Mouse (Mus musculus) limb, embryonic 14.5 days (tissue): ENCODE measurements around the gene Tgfb2. TPM values are rescaled to one million over a fixed set of nuclear protein-coding genes. Genes with fewer than 3 reads are reported as not detected.

Source experiments
- ATAC-seq: fragments of 200-750 bp; cut with Nextera tagmentation; 2 replicates; pipeline ENCODE4 v1.8.0; 2017; ENCODE audit warnings: low read depth, moderate number of reproducible peaks, moderate TSS enrichment; ENCODE audit not compliant: low FRiP score
- DNase-seq: peaks from one replicate; pipeline ENCODE4 v3.0.0-alpha.2; 2015; ENCODE audit warnings: low spot score
- H3K27ac ChIP-seq: fragments of 300-500 bp; sonication (generic); replicated peaks from 2 replicates; pipeline ENCODE4 v1.5.1; 2014; ENCODE audit warnings: low read depth, mild to moderate bottlenecking, low read length, moderate library complexity, mixed read lengths
- H3K27me3 ChIP-seq: fragments of 300-500 bp; sonication (generic); 2 replicates; pipeline ENCODE4 v1.6.1; 2014; ENCODE audit warnings: low read length, mixed read lengths; ENCODE audit not compliant: control insufficient read depth, insufficient read depth
- H3K36me3 ChIP-seq: fragments of 300-500 bp; sonication (generic); 2 replicates; pipeline ENCODE4 v1.6.1; 2014; ENCODE audit warnings: mild to moderate bottlenecking, low read length, moderate library complexity, mixed read lengths; ENCODE audit not compliant: control insufficient read depth, insufficient read depth
- H3K4me1 ChIP-seq: fragments of 300-500 bp; sonication (generic); 2 replicates; pipeline ENCODE4 v1.6.1; 2014; ENCODE audit warnings: antibody characterized with exemption, low read length, mixed read lengths; ENCODE audit not compliant: control insufficient read depth, insufficient read depth
- H3K4me2 ChIP-seq: fragments of 300-500 bp; sonication (generic); replicated peaks from 2 replicates; pipeline ENCODE4 v1.6.1; 2014; ENCODE audit warnings: low read depth, mild to moderate bottlenecking, low read length, moderate library complexity; ENCODE audit not compliant: severe bottlenecking
- H3K4me3 ChIP-seq: fragments of 300-500 bp; sonication (generic); replicated peaks from 2 replicates; pipeline ENCODE4 v1.5.1; 2014; ENCODE audit warnings: low read length
- H3K9ac ChIP-seq: fragments of 300-500 bp; sonication (generic); 2 replicates; pipeline ENCODE4 v1.6.1; 2014; ENCODE audit warnings: mild to moderate bottlenecking, low read depth, low read length, moderate library complexity; ENCODE audit not compliant: severe bottlenecking
- H3K9me3 ChIP-seq: fragments of 300-500 bp; sonication (generic); 2 replicates; pipeline ENCODE4 v1.6.1; 2016; ENCODE audit warnings: low read length; ENCODE audit not compliant: control insufficient read depth
- POLR2A ChIP-seq: fragments of 200-500 bp; IDR thresholded peaks from 2 replicates; pipeline ENCODE4 v1.8.0; 2012; ENCODE audit warnings: inconsistent platforms, mild to moderate bottlenecking, moderate library complexity, borderline replicate concordance; ENCODE audit not compliant: insufficient read depth, insufficient read length; ENCODE audit errors: extremely low read depth
- WGBS: fragments of 180-500 bp; shearing (Covaris S2); extraction: QIAGEN DNeasy Blood & Tissue Kit; methylation state at CpG from one replicate; pipeline ENCODE4 v1.1.7; 2014; 5-methylcytosine and 5-hydroxymethylcytosine counted together
- polyA plus RNA-seq, 2 experiments: library from polyadenylated mRNA; depleted of rRNA in 1 of 2; stranded (reverse) in 1 of 2; unstranded in 1 of 2; fragments of >200 nt; fragmentation: Nextera tagmentation in 1 of 2; extraction: Ambion mirVana in 1 of 2; gene quantifications; 2 replicates each; pipeline versions ENCODE4 v1.2.1 to v1.2.3; 2012 to 2014

The Tgfb2 gene
- polyA plus RNA-seq, 2 experiments, result 25.3 to 73.5 TPM

DNA sequence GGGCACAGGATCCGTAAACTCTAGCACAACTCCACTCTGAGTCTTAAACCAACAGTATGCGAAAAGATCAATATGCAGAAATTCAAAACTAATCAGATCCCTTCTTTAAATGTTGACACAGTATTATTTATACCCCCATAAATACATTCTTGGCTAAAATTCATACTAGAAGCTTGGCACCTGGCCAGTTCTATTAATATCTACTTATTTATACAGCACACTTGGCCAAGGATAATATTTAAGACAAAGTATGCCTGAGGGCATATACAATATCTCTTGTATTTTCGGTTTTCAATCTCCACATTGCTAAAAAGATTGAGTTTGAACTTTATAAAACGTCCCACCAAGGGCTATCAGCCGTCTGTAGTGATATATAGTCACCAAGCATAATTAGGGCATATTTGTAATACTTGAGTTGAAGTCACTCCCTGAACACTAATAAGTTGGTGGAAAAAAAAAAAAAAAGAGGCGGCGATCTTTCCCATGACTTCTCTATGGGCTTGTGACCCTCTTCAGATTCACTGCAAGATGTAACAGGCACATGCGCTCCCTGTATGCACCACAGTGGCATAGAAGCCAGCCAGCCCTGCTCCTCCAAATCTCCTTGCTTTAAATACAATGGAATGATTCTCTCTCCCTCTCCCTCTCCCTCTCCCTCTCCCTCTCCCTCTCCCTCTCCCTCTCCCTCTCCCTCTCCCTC is 4.4 kb downstream of the Tgfb2 start:
- H3K4me2 ChIP-seq, result peak overlapping the region; percentile 81
- 0 out of 2 replicates have a peak, but pooled peaks cover 10% of the 10 kb centered on the region for H3K36me3 ChIP-seq
- no peaks in the 10 kb centered on the region for H3K9me3 ChIP-seq
- 39% methylated on average over 8 of the region's 8 CpGs for WGBS
- ATAC-seq (no peak), DNase-seq (peak; percentile 79)
- H3K27ac ChIP-seq, result no peak overlapping the region
- H3K4me1 ChIP-seq, result peaks cover 28% of the 10 kb centered on the region
- H3K27me3 ChIP-seq, result no peaks in the 10 kb centered on the region
- H3K9ac ChIP-seq, result no peak overlapping the region
- no peak for TF ChIP-seq POLR2A
- peak overlapping the region; percentile 75; the same call in 1 of the 2 replicates for H3K4me3 ChIP-seq

DNA sequence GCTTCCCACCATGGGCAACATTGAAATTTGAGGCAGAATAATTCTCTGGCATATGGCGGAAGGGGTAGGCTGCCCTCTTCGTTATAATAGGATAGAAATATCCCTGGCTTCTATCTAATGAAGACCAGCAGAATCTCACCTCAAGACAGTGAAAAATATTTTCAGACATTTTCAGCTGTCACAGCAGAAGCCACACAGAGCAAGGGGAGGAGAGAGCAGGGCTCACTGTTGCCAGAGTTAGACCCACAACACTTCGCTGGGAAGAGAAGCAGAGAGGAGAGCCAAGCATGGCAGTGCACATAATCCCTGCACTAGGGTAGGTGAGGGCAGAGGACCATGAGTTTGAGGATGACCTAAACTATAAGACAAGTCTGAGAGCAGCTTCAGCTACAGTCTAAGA is 5.3 kb downstream of the Tgfb2 start:
- no peak for TF ChIP-seq POLR2A
- Histone ChIP-seq H3K9ac (no peak overlapping the region), H3K4me3 (peak overlapping the region; percentile 75; the same call in 1 of the 2 replicates), H3K4me2 (peak overlapping the region; percentile 29; the same call in 1 of the 2 replicates), H3K4me1 (peaks cover 30% of the 10 kb centered on the region), H3K36me3 (peaks cover 13% of the 10 kb centered on the region; the same call in 1 of the 2 replicates), H3K27ac (no peak overlapping the region), H3K27me3 (no peaks in the 10 kb centered on the region), H3K9me3 (no peaks in the 10 kb centered on the region)
- no peak for DNase-seq
- no peak for ATAC-seq
- WGBS, result 85% methylated on average over 3 of the region's 3 CpGs

DNA sequence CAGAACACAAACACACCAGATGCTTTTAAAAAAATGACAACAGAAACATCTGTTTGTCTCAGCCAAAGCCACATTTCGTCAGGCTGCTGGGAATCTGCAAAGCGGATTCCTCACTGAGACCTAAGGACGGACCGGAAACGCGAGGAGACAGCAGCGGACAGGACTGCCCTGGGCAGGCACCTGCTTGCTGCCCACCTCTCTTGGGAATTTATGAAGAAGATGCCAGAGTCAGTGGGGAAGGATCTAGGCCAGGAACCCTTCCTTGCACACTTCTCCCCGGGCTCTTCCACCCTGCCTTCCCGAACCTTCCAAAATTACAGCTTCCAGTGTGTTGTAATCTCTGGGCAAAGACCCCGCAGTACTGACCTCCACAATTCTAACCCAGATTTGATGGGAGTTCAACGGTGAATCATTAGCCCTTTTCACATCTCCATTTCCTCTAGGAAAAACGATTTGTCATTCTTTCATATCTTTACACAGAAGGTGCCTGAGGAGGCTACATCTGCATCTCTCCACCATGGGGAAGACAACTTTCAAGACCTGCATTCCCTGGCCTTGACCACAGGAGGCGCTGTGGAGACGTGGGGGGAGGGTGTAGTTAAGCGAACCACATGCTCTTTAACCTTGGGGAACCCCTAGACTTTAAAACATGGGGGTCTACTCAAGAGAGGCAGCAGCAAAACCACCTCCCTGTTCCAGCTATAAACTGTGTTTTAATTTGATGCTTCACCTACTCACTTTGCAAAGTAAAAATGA is 7.0 kb downstream of the Tgfb2 start:
- H3K9ac ChIP-seq, result no peak overlapping the region
- H3K36me3 ChIP-seq, result peaks cover 18% of the 10 kb centered on the region; the same call in 1 of the 2 replicates
- H3K9me3 ChIP-seq, result no peaks in the 10 kb centered on the region
- WGBS, result 74% methylated on average over 15 of the region's 15 CpGs
- H3K27ac ChIP-seq, result no peak overlapping the region
- H3K4me1 ChIP-seq, result peaks cover 42% of the 10 kb centered on the region
- DNase-seq (no peak), ATAC-seq (no peak)
- no peak for TF ChIP-seq POLR2A
- no peak overlapping the region for H3K4me3 ChIP-seq
- H3K4me2 ChIP-seq, result no peak overlapping the region
- H3K27me3 ChIP-seq, result no peaks in the 10 kb centered on the region

DNA sequence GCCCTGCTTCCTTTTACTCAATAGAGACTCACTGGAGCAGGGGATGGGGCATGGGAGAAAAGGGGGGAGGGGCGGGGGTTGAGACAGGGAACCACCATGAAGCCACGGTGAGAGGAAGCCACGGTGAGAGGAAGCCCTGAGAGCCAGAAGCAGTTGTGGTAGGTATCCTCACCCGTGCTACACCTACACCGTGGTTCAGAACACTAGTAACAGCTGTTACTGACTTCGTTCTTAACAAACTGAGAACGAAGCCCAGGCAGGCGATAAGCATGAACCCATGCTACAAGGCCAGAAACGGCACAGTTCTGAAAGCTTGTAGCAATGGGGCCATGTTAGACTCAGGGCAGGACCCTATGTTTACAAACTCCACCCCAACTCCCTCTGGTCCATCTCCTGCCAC is 9.6 kb downstream of the Tgfb2 start:
- ATAC-seq (no peak), DNase-seq (no peak)
- H3K4me2 ChIP-seq, result no peak overlapping the region
- no peaks in the 10 kb centered on the region for H3K27me3 ChIP-seq
- no peak overlapping the region for H3K4me3 ChIP-seq
- H3K36me3 ChIP-seq, result peaks cover 21% of the 10 kb centered on the region; the same call in 1 of the 2 replicates
- no peaks in the 10 kb centered on the region for H3K9me3 ChIP-seq
- no peak overlapping the region for H3K9ac ChIP-seq
- peaks cover 41% of the 10 kb centered on the region for H3K4me1 ChIP-seq
- WGBS, result 81% methylated on average over 9 of the region's 9 CpGs
- 0 out of 2 replicates have a peak overlapping the region, but pooled peaks have one; percentile 48 for H3K27ac ChIP-seq
- TF ChIP-seq POLR2A, result no peak

DNA sequence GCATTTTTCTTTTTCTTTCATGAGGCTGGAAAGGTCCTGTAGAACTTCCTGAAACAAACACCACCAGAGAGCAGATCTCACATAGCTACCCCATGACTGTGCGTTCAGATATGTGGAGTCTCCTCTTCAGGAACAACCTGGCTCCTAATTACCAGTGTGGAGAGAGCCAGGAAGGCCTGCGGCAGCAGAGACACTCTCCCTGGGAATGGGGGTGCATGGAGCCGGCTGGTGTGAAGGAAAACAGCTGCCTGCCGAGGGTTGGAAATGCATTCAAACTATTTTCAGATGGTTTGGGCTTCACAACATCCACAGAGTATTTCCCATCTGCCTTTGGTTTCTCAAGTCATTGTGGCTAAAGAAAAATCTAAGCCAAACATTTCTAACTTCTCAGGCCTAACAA is 10.4 kb downstream of the Tgfb2 start:
- H3K4me3 ChIP-seq, result no peak overlapping the region
- ATAC-seq (peak; percentile 33; the same call in 1 of the 2 replicates), DNase-seq (peak; percentile 55)
- H3K9me3 ChIP-seq, result no peaks in the 10 kb centered on the region
- H3K27ac ChIP-seq, result peak overlapping the region; percentile 48; the same call in 1 of the 2 replicates
- H3K4me1 ChIP-seq, result peaks cover 42% of the 10 kb centered on the region
- H3K36me3 ChIP-seq, result peaks cover 21% of the 10 kb centered on the region; the same call in 1 of the 2 replicates
- no peak overlapping the region for H3K9ac ChIP-seq
- 25% methylated on average over 4 of the region's 4 CpGs for WGBS
- H3K4me2 ChIP-seq, result no peak overlapping the region
- TF ChIP-seq POLR2A, result no peak
- H3K27me3 ChIP-seq, result no peaks in the 10 kb centered on the region
